Mouse (Mus musculus) olfactory bulb, adult 2 months (tissue): ENCODE results near the gene Sptbn2. TPM values are rescaled to one million over a fixed set of nuclear protein-coding genes. Genes with fewer than 3 reads are reported as not detected.

Source experiments
- H3K27ac ChIP-seq: fragments of 200-500 bp; 2 replicates; pipeline ENCODE4 v1.5.1; 2012; ENCODE audit warnings: low read depth, low read length; ENCODE audit not compliant: insufficient read depth
- H3K4me1 ChIP-seq: fragments of 200-500 bp; 2 replicates; pipeline ENCODE4 v1.6.1; 2012; ENCODE audit warnings: low read length; ENCODE audit not compliant: control insufficient read depth, insufficient read depth
- H3K4me3 ChIP-seq: fragments of 200-500 bp; 2 replicates; pipeline ENCODE4 v1.5.1; 2012; ENCODE audit warnings: mild to moderate bottlenecking, low read depth, low read length, moderate library complexity; ENCODE audit not compliant: insufficient read depth
- CTCF ChIP-seq: fragments of 200-500 bp; IDR thresholded peaks from 2 replicates; pipeline ENCODE4 v1.5.1; 2012; ENCODE audit warnings: low read depth, mild to moderate bottlenecking, low read length, moderate library complexity; ENCODE audit not compliant: insufficient read depth
- POLR2A ChIP-seq: fragments of 200-500 bp; IDR thresholded peaks from 2 replicates; pipeline ENCODE4 v1.6.1; 2012; ENCODE audit warnings: mild to moderate bottlenecking, low read depth, low read length, moderate library complexity; ENCODE audit not compliant: insufficient read depth
- WGBS: fragments of 180-500 bp; shearing (Covaris S2); methylation state at CpG from one replicate; pipeline ENCODE4 v1.1.7; 2018; 5-methylcytosine and 5-hydroxymethylcytosine counted together
- polyA plus RNA-seq: library from polyadenylated mRNA; stranded (reverse); fragments of >200 nt; gene quantifications from 2 replicates; pipeline ENCODE4 v1.2.4, GENCODE M21; 2012; ENCODE audit warnings: low replicate concordance; ENCODE audit not compliant: missing spikeins, insufficient read depth, insufficient read length

Gene Sptbn2
- polyA plus RNA-seq, 1 experiment, result 60.8 TPM

- Histone ChIP-seq H3K4me1 (peaks cover 15% of the 10 kb centered on the region), H3K4me3 (no peak overlapping the region), H3K27ac (no peak overlapping the region)
- TF ChIP-seq POLR2A (no peak), CTCF (no peak)
- WGBS, result 71% methylated on average over 7 of the region's 7 CpGs
Observed at GRCm38 (mm10) chr19:4785206-4785605, 74.2 kb downstream of the Sptbn2 start.

GRCm38 (mm10) chr19:4786313-4786712 lies 75.3 kb downstream of the Sptbn2 start:
- Histone ChIP-seq H3K27ac (no peak overlapping the region), H3K4me3 (no peak overlapping the region), H3K4me1 (peaks cover 17% of the 10 kb centered on the region)
- WGBS, result 87% methylated on average over 2 of the region's 2 CpGs
- TF ChIP-seq POLR2A (no peak), CTCF (no peak)

- WGBS, result under 1% methylated on average over 16 of the region's 16 CpGs
- peaks cover 8% of the 10 kb centered on the region for H3K4me1 ChIP-seq
- TF ChIP-seq POLR2A (no peak), CTCF (no peak)
- H3K27ac ChIP-seq, result peak overlapping the region; percentile 66; the same call in 1 of the 2 replicates
- H3K4me3 ChIP-seq, result peak overlapping the region; percentile 90
Observed at GRCm38 (mm10) chr19:4793281-4793830, 82.4 kb downstream of the Sptbn2 start.

- TF ChIP-seq CTCF, result no peak
- peak; percentile 46; the same call in 1 of the 2 replicates for TF ChIP-seq POLR2A
- Histone ChIP-seq H3K4me3 (peak within 1 kb of the TSS; percentile 90), H3K27ac (peak within 1 kb of the TSS; percentile 66; the same call in 1 of the 2 replicates), H3K4me1 (peaks cover 7% of the 10 kb centered on the region)
- under 1% methylated on average over 31 of the region's 31 CpGs for WGBS
Observed at GRCm38 (mm10) chr19:4793831-4794422, 83.0 kb downstream of the Sptbn2 start, which contains the start of gene Rbm4. Gene Rbm4, minus strand, starts transcription at chr19:4793901.

- Histone ChIP-seq H3K27ac (no peak overlapping the region), H3K4me1 (peaks cover 6% of the 10 kb centered on the region; the same call in 1 of the 2 replicates), H3K4me3 (no peak overlapping the region)
- 85% methylated on average over 1 of the region's 1 CpGs for WGBS
- no peak for TF ChIP-seq CTCF
- no peak for TF ChIP-seq POLR2A
Observed at GRCm38 (mm10) chr19:4795929-4796328, 85.0 kb downstream of the Sptbn2 start.

- Histone ChIP-seq H3K27ac (no peak overlapping the region), H3K4me3 (no peak overlapping the region), H3K4me1 (peaks cover 10% of the 10 kb centered on the region)
- TF ChIP-seq CTCF, result no peak
- TF ChIP-seq POLR2A, result no peak
- whole genome bisulfite sequencing, result 55% methylated on average over 2 of the region's 2 CpGs
Observed at GRCm38 (mm10) chr19:4797846-4798245, 86.9 kb downstream of the Sptbn2 start.

- Histone ChIP-seq H3K4me1 (peaks cover 22% of the 10 kb centered on the region), H3K4me3 (no peak overlapping the region), H3K27ac (no peak overlapping the region)
- TF ChIP-seq POLR2A (no peak), CTCF (no peak)
- 82% methylated on average over 5 of the region's 5 CpGs for WGBS
Observed at GRCm38 (mm10) chr19:4799083-4799482, 88.1 kb downstream of the Sptbn2 start.

Other genes with a start within 250 kb of the Sptbn2 start
- not detected in 2 replicates for gene Syt12, start 233.7 kb upstream of the Sptbn2 start, polyA plus RNA-seq
- not detected in 2 replicates for gene 2010003K11Rik, start 212.6 kb upstream of the Sptbn2 start, polyA plus RNA-seq
- not detected in 2 replicates for gene Pcx, start 200.7 kb upstream of the Sptbn2 start, polyA plus RNA-seq
- not detected in 2 replicates for gene Lrfn4, start 95.5 kb upstream of the Sptbn2 start, polyA plus RNA-seq
- not detected in 2 replicates for gene Rce1, start 85.5 kb upstream of the Sptbn2 start, polyA plus RNA-seq
- gene Gm960, start 12.5 kb upstream of the Sptbn2 start, polyA plus RNA-seq, result not detected in 2 replicates
- gene Rbm4b, start 45.3 kb downstream of the Sptbn2 start, polyA plus RNA-seq, result not detected in 2 replicates
- gene Rbm4, start 82.7 kb downstream of the Sptbn2 start, polyA plus RNA-seq, result 103 TPM in 1 of 2 replicates, not detected in the other
- not detected in 2 replicates for gene Gm21992, start 100.4 kb downstream of the Sptbn2 start, polyA plus RNA-seq
- not detected in 2 replicates for gene Rbm14, start 100.5 kb downstream of the Sptbn2 start, polyA plus RNA-seq
- gene Ccs, start 128.2 kb downstream of the Sptbn2 start, polyA plus RNA-seq, result not detected in 2 replicates
- not detected in 2 replicates for gene Ccdc87, start 128.2 kb downstream of the Sptbn2 start, polyA plus RNA-seq
- not detected in 2 replicates for gene Ctsf, start 144.0 kb downstream of the Sptbn2 start, polyA plus RNA-seq
- not detected in 2 replicates for gene Actn3, start 166.7 kb downstream of the Sptbn2 start, polyA plus RNA-seq
- not detected in 2 replicates for gene Zdhhc24, start 167.5 kb downstream of the Sptbn2 start, polyA plus RNA-seq
- not detected in 2 replicates for gene Bbs1, start 195.5 kb downstream of the Sptbn2 start, polyA plus RNA-seq
- not detected in 2 replicates for gene Dpp3, start 217.1 kb downstream of the Sptbn2 start, polyA plus RNA-seq
- not detected in 2 replicates for gene Peli3, start 232.0 kb downstream of the Sptbn2 start, polyA plus RNA-seq